Mouse (Mus musculus) urinary bladder, postnatal 0 days (tissue): ENCODE results near the gene Nab1. TPM values are rescaled to one million over a fixed set of nuclear protein-coding genes. Genes with fewer than 3 reads are reported as not detected.

Source experiments
- polyA plus RNA-seq: library from polyadenylated mRNA; unstranded; fragments of >200 nt; fragmentation: Nextera tagmentation; extraction: Ambion mirVana; gene quantifications from 2 replicates; pipeline ENCODE4 v1.2.1, GENCODE M21; 2015

Nab1 gene
- polyA plus RNA-seq: 27.1 and 27.7 TPM in 2 replicates

DNA sequence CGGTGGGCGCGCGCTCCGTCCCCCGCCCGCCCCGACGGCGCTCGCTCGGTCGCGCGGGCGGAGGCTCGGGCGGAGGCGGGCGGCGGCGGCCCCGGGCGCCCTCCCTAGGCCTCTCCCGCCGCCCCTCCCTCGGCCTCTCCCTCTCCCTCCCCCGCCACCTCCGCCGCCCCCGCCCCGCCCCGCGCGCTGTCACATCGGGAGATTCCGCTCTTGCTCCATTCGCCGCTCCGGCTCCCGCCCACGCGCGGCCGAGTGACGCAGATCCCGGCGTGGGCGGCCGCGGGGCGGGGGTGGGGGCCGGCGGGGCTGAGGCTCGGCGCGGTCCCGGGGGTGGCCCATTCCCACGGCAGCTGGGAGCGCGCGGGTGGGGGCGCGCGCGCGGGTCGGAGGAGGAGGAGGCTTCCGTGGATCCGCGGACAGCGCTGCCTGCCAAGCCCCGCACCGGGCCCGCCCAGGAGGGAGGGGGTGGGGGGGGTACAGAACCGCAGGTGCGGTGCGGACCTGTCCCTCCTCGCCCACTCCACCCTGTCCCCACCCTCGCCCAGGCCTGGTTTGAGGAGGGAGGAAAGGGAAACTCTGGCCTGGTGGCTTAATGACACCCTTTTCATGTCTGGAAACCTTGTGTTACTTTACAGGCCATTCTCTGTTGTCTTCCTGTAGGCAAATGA, at the start of gene Nab1:
Gene Nab1, minus strand, starts transcription at position 366 of the 668 bp plus-strand sequence.

Other genes starting within 250 kb of the Nab1 start
- gene Nemp2, start 130.0 kb upstream of the Nab1 start, polyA plus RNA-seq: 2.8 and 3.2 TPM in 2 replicates
- 3.3 and 3.8 TPM in 2 replicates for gene Mfsd6, start 226.8 kb upstream of the Nab1 start, polyA plus RNA-seq